Mouse (Mus musculus) Muller cell, postnatal 12 days (primary cell): ENCODE measurements around the gene Arglu1.

Experiments
- DNase-seq: peaks from one replicate; pipeline ENCODE4 v3.0.0-alpha.2; 2015; ENCODE audit errors: inconsistent ontology term

The Arglu1 gene

GRCm38 (mm10) chr8:8658426-8659224, 31.7 kb downstream of the Arglu1 start:
- peak; percentile 95 for DNase-seq

GRCm38 (mm10) chr8:8657692-8658355, 32.5 kb downstream of the Arglu1 start:
- peak; percentile 50 for DNase-seq

GRCm38 (mm10) chr8:8656578-8657441, 33.5 kb downstream of the Arglu1 start:
- peak; percentile 53 for DNase-seq

GRCm38 (mm10) chr8:8655346-8656340, 34.7 kb downstream of the Arglu1 start:
- peak; percentile 43 for DNase-seq

GRCm38 (mm10) chr8:8653906-8654489, 36.3 kb downstream of the Arglu1 start:
- peak; percentile 59 for DNase-seq

GRCm38 (mm10) chr8:8653343-8653742, 37.0 kb downstream of the Arglu1 start:
- DNase-seq: no peak

- DNase-seq: no peak
Measured at GRCm38 (mm10) chr8:8652388-8652787, 37.9 kb downstream of the Arglu1 start.

GRCm38 (mm10) chr8:8649944-8650343, 40.4 kb downstream of the Arglu1 start:
- DNase-seq: peak; percentile 77

- no peak for DNase-seq
Measured at GRCm38 (mm10) chr8:8649536-8649935, 40.8 kb downstream of the Arglu1 start.

- DNase-seq: no peak
Measured at GRCm38 (mm10) chr8:8648686-8649085, 41.6 kb downstream of the Arglu1 start.

GRCm38 (mm10) chr8:8647824-8648223, 42.5 kb downstream of the Arglu1 start:
- no peak for DNase-seq

GRCm38 (mm10) chr8:8647319-8647718, 43.0 kb downstream of the Arglu1 start:
- DNase-seq: no peak

- peak; percentile 78 for DNase-seq
Measured at GRCm38 (mm10) chr8:8644160-8644915, 46.0 kb downstream of the Arglu1 start.

- DNase-seq: peak; percentile 77
Measured at GRCm38 (mm10) chr8:8640264-8640588, 50.1 kb downstream of the Arglu1 start.

- peak; percentile 91 for DNase-seq
Measured at GRCm38 (mm10) chr8:8639569-8640263, 50.6 kb downstream of the Arglu1 start.

GRCm38 (mm10) chr8:8631394-8631793, 58.9 kb downstream of the Arglu1 start:
- peak; percentile 55 for DNase-seq

- no peak for DNase-seq
Measured at GRCm38 (mm10) chr8:8624017-8624416, 66.3 kb downstream of the Arglu1 start.

GRCm38 (mm10) chr8:8623486-8623885, 66.8 kb downstream of the Arglu1 start:
- peak; percentile 66 for DNase-seq

GRCm38 (mm10) chr8:8622476-8622875, 67.8 kb downstream of the Arglu1 start:
- no peak for DNase-seq
